Comparison of ENCODE assay signal across 8 mouse cellular contexts in genomic region chr14:14893932-14894652, GRCm38 (mm10).
DNase-seq lines count a peak whose midpoint lies in the region; ATAC-seq and TF ChIP-seq lines count a peak whose summit lies in the region.

No protein-coding gene starts in this region.

- no peaks in the 10 kb centered on the region for H3K4me1 ChIP-seq in forebrain, embryonic 11.5 days (replicated peaks; ENCODE audit: control insufficient read depth, insufficient read depth, low read length)
- H3K4me1 ChIP-seq in forebrain, embryonic 10.5 days, result peaks cover 7% of the 10 kb centered on the region
- H3K4me1 ChIP-seq in forebrain, postnatal 0 days (ENCODE audit: insufficient read depth), result no peaks in the 10 kb centered on the region

- TF ChIP-seq CTCF in forebrain, postnatal 0 days (IDR thresholded peaks at IDR 0.05; ENCODE audit: low read depth), result no peak

- peak; percentile 80 for ATAC-seq in forebrain, embryonic 11.5 days (replicated peaks; ENCODE audit: low FRiP score)
- peak; percentile 23; the same call in 1 of the 2 replicates for ATAC-seq in forebrain, postnatal 0 days
- peak; percentile 57; the same call in 1 of the 2 replicates for ATAC-seq in megakaryocyte-erythroid progenitor cell, adult 5-6 weeks (replicated peaks; ENCODE audit: low FRiP score, low TSS enrichment, poor library complexity, severe bottlenecking)
- no peak for ATAC-seq in erythroblast, adult 5-6 weeks (replicated peaks; ENCODE audit: low FRiP score, poor library complexity, severe bottlenecking)

- H3K27me3 ChIP-seq in forebrain, embryonic 11.5 days (ENCODE audit: control insufficient read depth, insufficient read depth, low read length), result no peaks in the 10 kb centered on the region
- H3K27me3 ChIP-seq in forebrain, embryonic 10.5 days (ENCODE audit: poor library complexity, severe bottlenecking), result no peaks in the 10 kb centered on the region
- no peaks in the 10 kb centered on the region for H3K27me3 ChIP-seq in forebrain, postnatal 0 days (ENCODE audit: insufficient read depth, low read length)

- H3K4me2 ChIP-seq in forebrain, embryonic 11.5 days (ENCODE audit: low read depth, low read length, severe bottlenecking), result no peak overlapping the region
- H3K4me2 ChIP-seq in forebrain, postnatal 0 days (ENCODE audit: low read depth), result no peak overlapping the region

- H3K4me3 ChIP-seq in forebrain, embryonic 11.5 days (ENCODE audit: low read depth, low read length), result no peak overlapping the region
- H3K4me3 ChIP-seq in forebrain, embryonic 10.5 days, result no peak overlapping the region
- no peak overlapping the region for H3K4me3 ChIP-seq in forebrain, postnatal 0 days (ENCODE audit: low read depth, low read length)

- no peaks in the 10 kb centered on the region for H3K36me3 ChIP-seq in forebrain, embryonic 11.5 days (ENCODE audit: control insufficient read depth, insufficient read depth, low read length)
- no peaks in the 10 kb centered on the region for H3K36me3 ChIP-seq in forebrain, embryonic 10.5 days (replicated peaks)
- no peaks in the 10 kb centered on the region for H3K36me3 ChIP-seq in forebrain, postnatal 0 days (ENCODE audit: insufficient read depth)

- H3K9ac ChIP-seq in forebrain, embryonic 11.5 days (ENCODE audit: low read length), result no peak overlapping the region
- H3K9ac ChIP-seq in forebrain, postnatal 0 days, result no peak overlapping the region

- no peak overlapping the region for H3K27ac ChIP-seq in forebrain, embryonic 11.5 days (ENCODE audit: low read depth, low read length)
- no peak overlapping the region for H3K27ac ChIP-seq in forebrain, embryonic 10.5 days
- H3K27ac ChIP-seq in forebrain, postnatal 0 days (ENCODE audit: low read depth, low read length), result no peak overlapping the region

- 34% methylated on average over 4 of the region's 4 CpGs for WGBS in forebrain, embryonic 11.5 days
- WGBS in forebrain, embryonic 10.5 days, result 34% methylated on average over 4 of the region's 4 CpGs
- WGBS in forebrain, postnatal 0 days, result 10% methylated on average over 4 of the region's 4 CpGs

- no peaks in the 10 kb centered on the region for H3K9me3 ChIP-seq in forebrain, embryonic 11.5 days (ENCODE audit: control insufficient read depth, low read length)
- no peaks in the 10 kb centered on the region for H3K9me3 ChIP-seq in forebrain, embryonic 10.5 days
- no peaks in the 10 kb centered on the region for H3K9me3 ChIP-seq in forebrain, postnatal 0 days (ENCODE audit: low read length)

- DNase-seq in forebrain, embryonic 11.5 days (ENCODE audit: low spot score), result peak; percentile 73
- no peak for DNase-seq in forebrain, embryonic 10.5 days (ENCODE audit: extremely low spot score, low spot score)
- peak; percentile 36 to 50 for DNase-seq in right cerebral cortex, postnatal 10 days (ENCODE audit: low spot score in 2 of 2)
- no peak for DNase-seq in right cerebral cortex, adult 2 months (ENCODE audit: low spot score in 2 of 2)
- DNase-seq in forebrain, postnatal 0 days, result no peak
- DNase-seq in layer of hippocampus, postnatal 14 days (ENCODE audit: low spot score in 2 of 2), result no peak

Comparison
In these comparisons a context has a peak if more than half of its experiments do, and no peak if none do; other contexts are left out.
1. DNase-seq: peak in forebrain, embryonic 11.5 days (single experiment) and right cerebral cortex, postnatal 10 days (2 of 2); none in forebrain, embryonic 10.5 days (single experiment), right cerebral cortex, adult 2 months (0 of 2), forebrain, postnatal 0 days (single experiment) and layer of hippocampus, postnatal 14 days (0 of 2).